Mouse (Mus musculus) heart, postnatal 14 days (tissue): Measurements from ENCODE around the gene Rras2. TPM values are rescaled to one million over a fixed set of nuclear protein-coding genes. Genes with fewer than 3 reads are reported as not detected.
A peak's percentile ranks its signal among the peaks of the same experiment; 100 is the strongest.

ENCODE experiments used
- DNase-seq, 2 experiments: peaks; one replicate each; pipeline ENCODE4 v3.0.0; 2021 to 2022
- intact Hi-C: fragments of 180-260 bp; cut with DNase I; formaldehyde crosslinking; loops from one replicate; pipeline ENCODE4 v1.15.1; 2025
- total RNA-seq, 2 experiments: library from RNA; stranded (reverse); gene quantifications; 2 replicates each; pipeline ENCODE4 v1.2.3; 2021

Rras2 gene
- total RNA-seq, 2 experiments from 2014 or later: 43.8 to 44.2 TPM

DNA sequence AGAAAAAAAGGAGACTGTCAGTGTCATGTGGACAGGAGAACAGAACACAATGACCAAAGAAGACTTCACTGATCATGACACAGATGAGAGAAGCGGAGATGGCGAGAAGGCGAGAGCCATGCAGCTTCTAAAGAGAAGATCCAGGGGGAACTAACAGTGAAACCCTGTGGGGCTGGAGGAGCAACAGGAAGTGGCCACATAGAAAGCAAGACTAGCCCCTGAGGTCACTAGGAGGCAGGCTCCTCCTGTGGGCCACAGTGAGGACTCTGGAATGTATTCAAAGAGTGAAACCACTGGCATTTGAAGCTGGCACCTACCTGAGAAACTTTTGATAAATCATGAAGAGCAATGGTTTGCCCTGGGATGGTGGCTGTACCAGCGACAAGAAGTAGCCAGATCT is 38.2 kb downstream of the Rras2 start:
- intact Hi-C loops: no loop called here
- DNase-seq: no peak

- intact Hi-C loops: loop anchor here (5.0 kb wide), 1 partner anchor 43 kb away; the partner anchor contains the start of gene Rras2
These were observed 43.0 kb downstream of the Rras2 start for GRCm38 (mm10) chr7:114074595-114074994.

GRCm38 (mm10) chr7:114074133-114074532 is 43.4 kb downstream of the Rras2 start:
- DNase-seq: no peak
- intact Hi-C loops: loop anchor here (5.0 kb wide), 1 partner anchor 43 kb away; the partner anchor contains the start of gene Rras2

More at GRCm38 (mm10) chr7:114074595-114074994, 43.0 kb downstream of the Rras2 start:
- no peak for DNase-seq

GRCm38 (mm10) chr7:114071851-114072616 is 45.5 kb downstream of the Rras2 start:
- intact Hi-C loops: loop anchor here (5.0 kb wide), 1 partner anchor 45 kb away; the partner anchor contains the start of gene Rras2
- peak in 1 of 2 experiments; percentile 13 for DNase-seq

DNA sequence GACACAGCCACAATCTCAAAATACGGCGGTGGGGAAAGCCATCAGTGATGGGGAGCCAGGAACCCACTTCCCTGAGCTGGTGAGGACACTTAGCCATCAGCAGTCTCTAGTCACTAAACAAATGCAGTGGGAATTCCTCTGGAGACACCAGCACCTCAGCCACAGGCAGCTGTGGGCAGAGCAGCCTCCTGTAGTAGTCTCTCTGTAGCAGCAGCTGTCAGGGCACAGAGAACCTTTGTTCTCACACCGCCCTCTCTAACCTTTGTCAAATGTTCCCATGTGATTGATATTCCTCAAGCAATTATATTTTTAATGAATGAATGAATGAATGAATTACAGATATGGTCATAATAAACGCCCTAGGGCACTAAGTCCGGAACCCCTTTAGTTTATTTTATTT is 46.2 kb downstream of the Rras2 start:
- DNase-seq: no peak
- intact Hi-C loops: loop anchor here (5.0 kb wide), 1 partner anchor 46 kb away; the partner anchor contains the start of gene Rras2

- intact Hi-C loops: loop anchor here (5.0 kb wide), 1 partner anchor 47 kb away; the partner anchor contains the start of gene Rras2
- no peak for DNase-seq
These were observed 47.1 kb downstream of the Rras2 start for GRCm38 (mm10) chr7:114070458-114070840.

- DNase-seq: no peak
- intact Hi-C loops: loop anchor here (5.0 kb wide), 1 partner anchor 47 kb away; the partner anchor contains the start of gene Rras2
These were observed 47.7 kb downstream of the Rras2 start for GRCm38 (mm10) chr7:114069726-114070457.

GRCm38 (mm10) chr7:114068956-114069533 is 48.5 kb downstream of the Rras2 start:
- intact Hi-C loops: no loop called here
- DNase-seq: no peak

- peak; percentile 81 to 88 for DNase-seq
- intact Hi-C loops: loop anchor here (1.0 kb wide), 1 partner anchor 147 kb away; no protein-coding TSS in a partner anchor
These were observed 50.9 kb downstream of the Rras2 start for GRCm38 (mm10) chr7:114066529-114067178.

- DNase-seq: no peak
- intact Hi-C loops: no loop called here
These were observed 52.0 kb downstream of the Rras2 start for GRCm38 (mm10) chr7:114065407-114066185.

- intact Hi-C loops: no loop called here
- DNase-seq: no peak
These were observed 53.6 kb downstream of the Rras2 start for GRCm38 (mm10) chr7:114063966-114064365.

- DNase-seq: peak; percentile 22 to 49
- intact Hi-C loops: no loop called here
These were observed 54.0 kb downstream of the Rras2 start for GRCm38 (mm10) chr7:114063534-114063933.

GRCm38 (mm10) chr7:114062451-114062850 is 55.1 kb downstream of the Rras2 start:
- peak; percentile 41 to 68 for DNase-seq
- intact Hi-C loops: no loop called here

DNA sequence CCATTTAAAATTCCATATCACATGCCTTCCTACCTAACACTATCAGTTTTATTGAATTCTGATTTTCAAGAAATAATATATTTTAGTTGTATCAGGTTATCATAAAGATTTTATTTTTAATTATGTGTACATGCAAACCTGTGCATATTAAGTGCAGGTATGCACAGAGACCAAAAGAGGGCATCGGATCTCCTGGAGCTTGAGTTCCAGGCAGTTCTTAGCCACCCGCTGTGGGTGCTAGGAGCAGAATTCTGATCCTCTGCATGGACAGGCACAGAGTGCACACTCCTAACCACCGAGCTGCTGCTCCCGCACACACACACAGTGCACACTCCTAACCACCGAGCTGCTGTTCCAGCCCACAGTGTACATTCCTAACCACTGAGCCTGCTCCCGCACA is 57.1 kb downstream of the Rras2 start:
- intact Hi-C loops: no loop called here
- DNase-seq: no peak

- DNase-seq: no peak
- intact Hi-C loops: no loop called here
These were observed 58.6 kb downstream of the Rras2 start for GRCm38 (mm10) chr7:114058927-114059441.

- intact Hi-C loops: no loop called here
- DNase-seq: no peak
These were observed 59.4 kb downstream of the Rras2 start for GRCm38 (mm10) chr7:114058166-114058565.

- no peak for DNase-seq
- intact Hi-C loops: no loop called here
These were observed 63.9 kb downstream of the Rras2 start for GRCm38 (mm10) chr7:114053720-114054119.

- DNase-seq: no peak
- intact Hi-C loops: no loop called here
These were observed 71.8 kb downstream of the Rras2 start for GRCm38 (mm10) chr7:114045814-114046213.

GRCm38 (mm10) chr7:114043929-114044549 is 73.5 kb downstream of the Rras2 start:
- intact Hi-C loops: no loop called here
- DNase-seq: no peak
